Mouse (Mus musculus): ENCODE measurements at regions not wholly inside any gene's neighbourhood (a gene's known extent, or its start where the extent isn't known, plus 50 kb on each side); places are given as distances from the start of the nearest gene placed in this dataset.

DNA sequence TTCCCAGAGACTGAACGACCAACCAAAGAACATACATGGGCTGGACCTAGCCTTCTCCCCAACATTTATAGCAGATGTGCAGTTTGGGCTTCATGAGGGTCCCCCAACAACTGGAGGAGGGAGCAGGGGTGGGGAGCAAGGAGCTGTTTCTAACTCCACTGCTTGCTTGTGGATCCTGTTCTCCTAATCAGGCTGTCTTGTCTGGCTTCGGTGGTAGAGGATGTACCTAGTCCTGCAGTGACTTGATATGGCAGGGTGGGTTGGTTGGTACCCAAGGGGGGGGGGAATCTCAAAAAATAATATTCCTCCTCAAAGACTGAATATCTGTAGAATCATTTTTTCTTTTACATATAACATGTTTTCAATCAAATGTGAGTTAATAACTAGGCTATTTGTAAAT, 168.3 kb upstream of the Jmjd1c start:
- 75% methylated on average over 2 of the region's 2 CpGs for whole genome bisulfite sequencing
- Histone ChIP-seq H3K36me3 (no peaks in the 10 kb centered on the region), H3K27ac (no peak overlapping the region), H3K9me3 (replicated peaks) (no peaks in the 10 kb centered on the region), H3K4me1 (peaks cover 13% of the 10 kb centered on the region), H3K4me3 (no peak overlapping the region), H3K27me3 (ENCODE audit: low read depth, poor library complexity, severe bottlenecking) (no peaks in the 10 kb centered on the region)
- DNase-seq (ENCODE audit: low spot score) = no peak

GRCm38 (mm10) chr10:66928211-66928990, 167.5 kb upstream of the Jmjd1c start:
- Histone ChIP-seq H3K27me3 (ENCODE audit: low read depth, poor library complexity, severe bottlenecking) (no peaks in the 10 kb centered on the region), H3K4me1 (peaks cover 10% of the 10 kb centered on the region), H3K9me3 (replicated peaks) (no peaks in the 10 kb centered on the region), H3K4me3 (no peak overlapping the region), H3K36me3 (no peaks in the 10 kb centered on the region), H3K27ac (no peak overlapping the region)
- DNase-seq (ENCODE audit: low spot score) = no peak
- WGBS = 79% methylated on average over 6 of the region's 6 CpGs

DNA sequence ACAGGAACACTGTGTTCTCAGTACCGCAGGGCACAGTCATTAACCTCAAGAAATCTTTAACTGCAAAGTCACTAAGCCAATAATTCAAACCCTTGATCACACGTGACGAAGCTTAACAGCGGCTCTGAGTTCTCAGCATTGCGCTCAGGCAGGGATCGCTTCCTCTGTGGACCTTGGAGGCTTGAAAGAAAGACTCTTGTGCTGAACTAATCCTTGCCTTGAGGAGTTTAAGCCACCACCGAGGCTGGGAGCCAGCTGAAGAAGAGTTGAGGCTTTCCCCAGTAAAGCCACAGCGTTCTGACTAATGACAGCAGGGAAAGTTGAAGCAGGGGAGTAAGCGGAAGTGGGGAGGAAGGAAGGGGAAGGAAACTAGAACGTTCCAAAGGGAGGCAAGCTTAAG, 165.4 kb upstream of the Jmjd1c start:
- DNase-seq (ENCODE audit: low spot score) = peak; percentile 27
- H3K9me3 ChIP-seq (replicated peaks) = no peaks in the 10 kb centered on the region
- no peak overlapping the region for H3K4me3 ChIP-seq
- WGBS = 69% methylated on average over 10 of the region's 10 CpGs
- H3K4me1 ChIP-seq = peaks cover 8% of the 10 kb centered on the region
- H3K27ac ChIP-seq = no peak overlapping the region
- no peaks in the 10 kb centered on the region for H3K27me3 ChIP-seq (ENCODE audit: low read depth, poor library complexity, severe bottlenecking)
- H3K36me3 ChIP-seq = no peaks in the 10 kb centered on the region

DNA sequence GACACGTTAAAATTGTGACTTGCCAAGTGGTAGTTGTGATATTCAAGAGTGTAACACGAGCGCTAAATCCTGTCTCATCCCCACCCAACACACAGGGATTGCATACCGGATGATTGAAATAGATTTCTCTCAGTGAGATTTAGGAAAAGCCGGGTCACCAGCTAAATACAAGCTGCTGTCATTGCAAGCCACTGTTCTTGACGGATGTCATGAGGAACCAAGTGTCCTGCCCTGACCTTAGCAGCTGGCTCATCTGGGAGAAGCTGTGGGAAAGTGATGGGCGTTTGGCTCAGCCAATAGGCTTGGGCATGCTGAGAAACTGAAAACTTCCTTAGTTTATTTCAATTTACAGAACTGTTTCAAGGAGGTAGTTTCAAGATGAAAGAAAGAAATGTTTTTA, 164.4 kb upstream of the Jmjd1c start:
- Histone ChIP-seq H3K27me3 (ENCODE audit: low read depth, poor library complexity, severe bottlenecking) (no peaks in the 10 kb centered on the region), H3K36me3 (no peaks in the 10 kb centered on the region), H3K4me1 (peaks cover 9% of the 10 kb centered on the region), H3K27ac (no peak overlapping the region), H3K9me3 (replicated peaks) (no peaks in the 10 kb centered on the region), H3K4me3 (no peak overlapping the region)
- WGBS = 84% methylated on average over 7 of the region's 7 CpGs
- peak; percentile 17 for DNase-seq (ENCODE audit: low spot score)

- Histone ChIP-seq H3K27me3 (ENCODE audit: low read depth, poor library complexity, severe bottlenecking) (no peaks in the 10 kb centered on the region), H3K36me3 (no peaks in the 10 kb centered on the region), H3K4me3 (no peak overlapping the region), H3K4me1 (peaks cover 9% of the 10 kb centered on the region), H3K9me3 (replicated peaks) (no peaks in the 10 kb centered on the region), H3K27ac (no peak overlapping the region)
- 94% methylated on average over 6 of the region's 6 CpGs for WGBS
- DNase-seq (ENCODE audit: low spot score) = no peak
Measured at GRCm38 (mm10) chr10:66932544-66932943, 163.4 kb upstream of the Jmjd1c start.

GRCm38 (mm10) chr10:66933689-66934088, 162.2 kb upstream of the Jmjd1c start:
- Histone ChIP-seq H3K36me3 (no peaks in the 10 kb centered on the region), H3K27ac (no peak overlapping the region), H3K9me3 (replicated peaks) (no peaks in the 10 kb centered on the region), H3K27me3 (ENCODE audit: low read depth, poor library complexity, severe bottlenecking) (no peaks in the 10 kb centered on the region), H3K4me3 (no peak overlapping the region), H3K4me1 (peaks cover 9% of the 10 kb centered on the region)
- WGBS = 89% methylated on average over 7 of the region's 7 CpGs
- DNase-seq (ENCODE audit: low spot score) = no peak

- Histone ChIP-seq H3K27ac (no peak overlapping the region), H3K9me3 (replicated peaks) (no peaks in the 10 kb centered on the region), H3K27me3 (ENCODE audit: low read depth, poor library complexity, severe bottlenecking) (no peaks in the 10 kb centered on the region), H3K4me1 (peaks cover 5% of the 10 kb centered on the region), H3K4me3 (no peak overlapping the region), H3K36me3 (no peaks in the 10 kb centered on the region)
- WGBS = 73% methylated on average over 6 of the region's 6 CpGs
- no peak for DNase-seq (ENCODE audit: low spot score)
Measured at GRCm38 (mm10) chr10:66935731-66936130, 160.2 kb upstream of the Jmjd1c start.

- no peak overlapping the region for H3K4me3 ChIP-seq
- no peaks in the 10 kb centered on the region for H3K36me3 ChIP-seq
- H3K27me3 ChIP-seq (ENCODE audit: low read depth, poor library complexity, severe bottlenecking) = no peaks in the 10 kb centered on the region
- no peak for DNase-seq (ENCODE audit: low spot score)
- 90% methylated on average over 13 of the region's 13 CpGs for WGBS
- no peak overlapping the region for H3K27ac ChIP-seq
- no peaks in the 10 kb centered on the region for H3K9me3 ChIP-seq (replicated peaks)
- 0 out of 2 replicates have a peak, but pooled peaks cover 2% of the 10 kb centered on the region for H3K4me1 ChIP-seq
Measured at GRCm38 (mm10) chr10:66937116-66937515, 158.8 kb upstream of the Jmjd1c start.

DNA sequence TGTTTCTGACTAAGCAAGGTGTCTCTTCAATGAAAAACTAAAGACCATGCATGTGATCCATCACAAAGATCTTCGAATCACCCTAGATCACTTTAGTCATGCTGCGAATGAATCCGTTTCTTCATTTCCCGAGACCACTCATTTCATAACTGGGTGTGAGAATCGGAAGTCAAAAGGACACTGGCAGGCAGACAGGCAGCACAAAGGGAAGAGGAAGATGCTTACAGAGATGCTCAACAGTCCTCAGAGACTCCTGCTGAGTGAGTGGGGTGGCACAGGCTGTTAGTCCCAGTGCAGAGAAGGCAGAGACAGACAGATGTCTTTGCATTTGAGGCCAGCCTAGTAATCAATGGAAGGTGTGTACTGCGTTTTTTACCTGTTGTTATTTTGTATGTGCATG, 155.6 kb upstream of the Jmjd1c start:
- Histone ChIP-seq H3K36me3 (no peaks in the 10 kb centered on the region), H3K9me3 (replicated peaks) (no peaks in the 10 kb centered on the region), H3K27ac (no peak overlapping the region), H3K4me1 (0 out of 2 replicates have a peak, but pooled peaks cover 2% of the 10 kb centered on the region), H3K4me3 (no peak overlapping the region), H3K27me3 (ENCODE audit: low read depth, poor library complexity, severe bottlenecking) (no peaks in the 10 kb centered on the region)
- 92% methylated on average over 6 of the region's 6 CpGs for WGBS
- no peak for DNase-seq (ENCODE audit: low spot score)

DNA sequence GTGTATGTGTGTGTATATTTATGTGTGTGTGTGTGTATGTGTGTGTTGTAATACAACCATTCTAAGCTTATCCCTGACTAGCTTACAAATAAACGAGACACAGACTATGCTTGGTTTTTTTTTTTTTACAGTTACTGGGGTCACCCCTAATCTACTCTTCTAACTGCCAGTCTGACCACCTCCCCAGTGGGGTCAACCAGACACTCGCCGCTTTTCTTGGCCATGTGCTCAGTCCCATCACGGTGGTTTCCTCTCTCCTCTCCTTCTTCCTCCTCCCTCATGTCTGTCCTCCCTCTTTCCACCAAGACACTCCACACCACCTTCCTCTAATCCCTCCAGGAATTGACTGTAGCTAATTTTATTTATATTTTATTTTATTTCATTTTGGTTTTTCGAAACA, 155.0 kb upstream of the Jmjd1c start:
- Histone ChIP-seq H3K4me1 (no peaks in the 10 kb centered on the region), H3K27me3 (ENCODE audit: low read depth, poor library complexity, severe bottlenecking) (no peaks in the 10 kb centered on the region), H3K9me3 (replicated peaks) (no peaks in the 10 kb centered on the region), H3K4me3 (no peak overlapping the region), H3K27ac (no peak overlapping the region), H3K36me3 (no peaks in the 10 kb centered on the region)
- DNase-seq (ENCODE audit: low spot score) = no peak
- WGBS = 83% methylated on average over 5 of the region's 5 CpGs

DNA sequence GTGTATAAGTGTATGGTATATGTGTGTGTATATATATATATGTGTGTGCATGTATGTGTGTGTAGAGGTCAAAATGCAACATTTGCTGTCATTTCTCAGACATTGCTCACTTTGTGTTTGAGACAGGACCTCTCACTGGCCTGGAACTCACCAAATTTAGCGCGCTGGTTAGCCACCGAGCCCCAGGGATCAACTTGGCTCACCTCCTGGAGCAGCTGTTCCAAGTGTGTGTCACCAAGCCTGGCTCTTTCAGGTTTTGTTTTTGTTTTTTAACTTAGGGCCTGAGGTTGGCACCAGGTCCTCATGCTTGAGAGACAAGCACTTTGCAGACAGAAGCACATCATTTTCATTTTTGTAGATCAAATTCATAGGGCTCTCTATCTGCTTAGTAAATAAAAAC, 154.0 kb upstream of the Jmjd1c start:
- Histone ChIP-seq H3K27ac (no peak overlapping the region), H3K36me3 (no peaks in the 10 kb centered on the region), H3K4me3 (no peak overlapping the region), H3K4me1 (no peaks in the 10 kb centered on the region), H3K27me3 (ENCODE audit: low read depth, poor library complexity, severe bottlenecking) (no peaks in the 10 kb centered on the region), H3K9me3 (replicated peaks) (no peaks in the 10 kb centered on the region)
- 95% methylated on average over 3 of the region's 3 CpGs for WGBS
- DNase-seq (ENCODE audit: low spot score) = no peak

- no peaks in the 10 kb centered on the region for H3K9me3 ChIP-seq (replicated peaks)
- WGBS = 73% methylated on average over 5 of the region's 5 CpGs
- DNase-seq (ENCODE audit: low spot score) = no peak
- no peaks in the 10 kb centered on the region for H3K36me3 ChIP-seq
- H3K4me1 ChIP-seq = no peaks in the 10 kb centered on the region
- no peak overlapping the region for H3K4me3 ChIP-seq
- no peak overlapping the region for H3K27ac ChIP-seq
- H3K27me3 ChIP-seq (ENCODE audit: low read depth, poor library complexity, severe bottlenecking) = no peaks in the 10 kb centered on the region
Measured at GRCm38 (mm10) chr10:66943875-66944274, 152.1 kb upstream of the Jmjd1c start.

GRCm38 (mm10) chr10:66946161-66946560, 149.8 kb upstream of the Jmjd1c start:
- Histone ChIP-seq H3K27me3 (ENCODE audit: low read depth, poor library complexity, severe bottlenecking) (no peaks in the 10 kb centered on the region), H3K4me3 (no peak overlapping the region), H3K27ac (no peak overlapping the region), H3K4me1 (no peaks in the 10 kb centered on the region), H3K36me3 (no peaks in the 10 kb centered on the region), H3K9me3 (replicated peaks) (no peaks in the 10 kb centered on the region)
- DNase-seq (ENCODE audit: low spot score) = no peak
- WGBS = 74% methylated on average over 2 of the region's 2 CpGs

DNA sequence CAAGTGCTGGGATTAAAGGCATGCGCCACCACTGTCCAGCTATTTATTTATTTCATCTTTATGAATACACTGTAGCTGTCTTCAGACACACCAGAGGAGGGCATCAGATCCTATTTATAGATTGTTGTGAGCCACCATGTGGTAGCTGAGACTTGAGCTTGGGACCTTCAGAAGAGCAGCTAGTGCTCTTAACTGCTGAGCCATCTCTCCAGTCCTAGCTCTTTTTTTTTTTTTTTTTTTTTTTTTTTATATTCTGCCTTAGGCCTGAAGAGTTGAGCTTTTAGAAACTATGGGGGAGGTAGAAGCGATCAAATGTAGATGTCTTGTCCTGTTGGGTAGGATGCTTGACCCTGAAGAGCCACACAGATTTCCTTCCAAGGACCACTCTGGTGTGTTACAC, 147.6 kb upstream of the Jmjd1c start:
- no peak overlapping the region for H3K4me3 ChIP-seq
- H3K27me3 ChIP-seq (ENCODE audit: low read depth, poor library complexity, severe bottlenecking) = no peaks in the 10 kb centered on the region
- no peaks in the 10 kb centered on the region for H3K9me3 ChIP-seq (replicated peaks)
- no peak for DNase-seq (ENCODE audit: low spot score)
- H3K36me3 ChIP-seq = no peaks in the 10 kb centered on the region
- no peak overlapping the region for H3K27ac ChIP-seq
- H3K4me1 ChIP-seq = no peaks in the 10 kb centered on the region
- WGBS = 98% methylated on average over 2 of the region's 2 CpGs

Measured in limb, embryonic 10.5 days (tissue).